Mouse (Mus musculus): ENCODE measurements around the gene Mesd. TPM values are rescaled to one million over a fixed set of nuclear protein-coding genes. Genes with fewer than 3 reads are reported as not detected.

Mesd gene
- polyA plus RNA-seq, 1 experiment from 2014 or later, result 156 TPM

DNA sequence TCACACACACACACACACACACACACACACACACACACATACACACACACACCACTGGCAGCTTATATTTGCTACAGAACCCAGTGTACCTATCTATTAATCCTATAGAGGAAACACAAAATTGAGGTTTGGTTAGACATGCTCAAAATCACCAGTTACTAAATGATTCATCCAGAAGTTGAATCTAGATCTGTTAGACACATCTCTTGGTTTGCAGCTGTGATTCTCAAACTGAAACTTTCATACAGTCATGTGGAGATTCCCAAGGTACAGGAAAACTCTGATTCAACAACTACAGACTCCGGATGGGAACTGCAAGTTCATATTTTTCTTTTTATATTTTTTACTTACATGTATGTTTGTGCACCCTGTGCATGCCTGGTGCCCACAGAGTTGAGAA is 29.1 kb upstream of the Mesd start:
- POLR2A ChIA-PET, result no interaction called here
- CTCF ChIA-PET, result interaction anchor here (1.0 kb wide), 1 partner anchor 18 kb away, joined by 4 read pairs; no protein-coding TSS in a partner anchor
- DNase-seq (ENCODE audit: low read depth, low spot score) (no peak), ATAC-seq (no peak)
- no peak for TF ChIP-seq CTCF (IDR thresholded peaks at IDR 0.05)
- no peaks in the 10 kb centered on the region for H3K27me3 ChIP-seq
- in situ Hi-C loops (cut with MboI; ENCODE audit: low pct_unique_long_range_greater_than_20kb), result no loop called here

DNA sequence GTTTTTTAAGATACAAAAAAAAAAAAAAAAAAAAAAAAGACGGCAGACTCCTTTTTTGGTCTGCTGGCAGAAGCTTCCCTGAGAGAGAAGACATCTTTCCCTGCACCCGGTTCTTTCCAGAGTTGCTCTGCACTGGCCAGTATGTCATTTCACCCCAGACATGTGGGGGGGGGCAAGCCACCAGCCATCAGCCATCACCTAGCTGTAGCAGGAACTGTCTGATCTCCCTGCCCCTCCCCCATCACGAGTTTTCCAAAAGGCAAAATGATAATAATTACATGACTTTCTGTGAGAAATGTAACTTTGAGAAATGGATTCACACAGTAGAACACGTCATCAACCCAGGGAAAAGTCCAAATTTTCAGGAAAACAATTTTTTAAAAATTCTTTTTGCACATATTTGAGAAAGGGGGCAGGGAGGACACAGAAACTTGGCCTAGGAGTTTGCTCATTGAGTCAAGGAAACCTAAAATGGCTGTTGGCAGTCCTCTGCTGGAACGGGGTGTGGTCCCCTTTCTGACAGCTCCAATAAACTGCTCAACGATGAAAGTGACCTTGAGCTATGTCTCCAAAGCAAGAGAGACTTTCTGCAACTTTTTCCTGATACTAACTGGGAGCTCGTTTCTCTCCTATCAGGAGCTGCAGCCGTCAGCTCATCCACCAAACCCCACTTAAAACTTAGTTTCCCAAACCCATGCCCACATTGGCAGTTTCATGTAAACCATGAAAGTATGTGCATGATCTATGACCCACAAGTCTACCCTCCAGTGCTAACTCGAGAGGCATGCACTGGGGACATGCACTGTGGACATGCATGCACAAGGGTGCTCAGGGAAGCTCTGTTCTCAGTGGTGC is 27.7 kb upstream of the Mesd start:
- no peak for DNase-seq (ENCODE audit: low read depth, low spot score)
- in situ Hi-C loops (cut with MboI; ENCODE audit: low pct_unique_long_range_greater_than_20kb), result no loop called here
- H3K27me3 ChIP-seq, result no peaks in the 10 kb centered on the region
- no peak for ATAC-seq
- POLR2A ChIA-PET, result interaction anchor here (0.6 kb wide), 1 partner anchor 20 kb away, joined by 5 read pairs; no protein-coding TSS in a partner anchor
- CTCF ChIA-PET, result interaction anchor here (1.0 to 1.7 kb wide), 2 partner anchors 9 to 12 kb away, joined by 3 read pairs; no protein-coding TSS in a partner anchor
- TF ChIP-seq CTCF (IDR thresholded peaks at IDR 0.05), result no peak

DNA sequence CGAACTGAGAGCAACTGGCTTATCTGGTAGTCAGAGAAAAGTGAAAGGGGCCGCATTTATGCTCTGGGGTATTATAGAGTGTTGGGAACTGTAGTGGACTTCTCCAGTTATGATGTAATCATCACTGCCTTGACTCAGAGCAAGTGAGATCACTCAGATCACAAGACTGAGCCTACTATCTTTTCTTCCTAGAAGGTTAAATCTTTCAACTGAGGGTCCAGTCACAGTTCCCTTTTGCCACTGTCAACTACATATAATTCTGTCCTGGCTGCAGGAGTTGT is 27.1 kb upstream of the Mesd start:
- no peak for TF ChIP-seq CTCF (IDR thresholded peaks at IDR 0.05)
- in situ Hi-C loops (cut with MboI; ENCODE audit: low pct_unique_long_range_greater_than_20kb), result no loop called here
- no peak for ATAC-seq
- DNase-seq (ENCODE audit: low read depth, low spot score), result no peak
- CTCF ChIA-PET, result interaction anchor here (1.7 kb wide), 1 partner anchor 11 kb away, joined by 3 read pairs; no protein-coding TSS in a partner anchor
- POLR2A ChIA-PET, result no interaction called here
- no peaks in the 10 kb centered on the region for H3K27me3 ChIP-seq

DNA sequence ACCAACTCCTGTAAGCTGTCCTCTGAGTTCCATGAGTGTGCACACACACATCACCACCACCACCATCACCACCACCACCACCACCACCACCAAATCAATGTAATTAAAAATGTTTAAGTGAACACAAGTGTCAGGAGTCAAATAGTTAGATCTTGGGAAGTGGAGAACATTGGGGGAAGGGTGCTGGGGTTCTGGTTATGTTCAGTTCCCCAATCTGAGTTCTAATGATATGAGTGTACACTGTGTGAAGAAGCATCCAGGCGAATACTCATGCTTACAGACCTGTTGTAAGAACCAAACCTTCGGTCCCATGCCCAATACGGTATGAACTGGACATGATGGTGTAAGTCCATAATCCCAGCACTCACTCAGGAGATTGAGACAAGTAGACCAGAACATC is 26.3 kb upstream of the Mesd start:
- ChIA-PET POLR2A (interaction anchor here (0.7 kb wide), 1 partner anchor 14 kb away, joined by 3 read pairs; no protein-coding TSS in a partner anchor), CTCF (no interaction called here)
- no peaks in the 10 kb centered on the region for H3K27me3 ChIP-seq
- ATAC-seq (no peak), DNase-seq (ENCODE audit: low read depth, low spot score) (no peak)
- in situ Hi-C loops (cut with MboI; ENCODE audit: low pct_unique_long_range_greater_than_20kb), result no loop called here
- no peak for TF ChIP-seq CTCF (IDR thresholded peaks at IDR 0.05)

DNA sequence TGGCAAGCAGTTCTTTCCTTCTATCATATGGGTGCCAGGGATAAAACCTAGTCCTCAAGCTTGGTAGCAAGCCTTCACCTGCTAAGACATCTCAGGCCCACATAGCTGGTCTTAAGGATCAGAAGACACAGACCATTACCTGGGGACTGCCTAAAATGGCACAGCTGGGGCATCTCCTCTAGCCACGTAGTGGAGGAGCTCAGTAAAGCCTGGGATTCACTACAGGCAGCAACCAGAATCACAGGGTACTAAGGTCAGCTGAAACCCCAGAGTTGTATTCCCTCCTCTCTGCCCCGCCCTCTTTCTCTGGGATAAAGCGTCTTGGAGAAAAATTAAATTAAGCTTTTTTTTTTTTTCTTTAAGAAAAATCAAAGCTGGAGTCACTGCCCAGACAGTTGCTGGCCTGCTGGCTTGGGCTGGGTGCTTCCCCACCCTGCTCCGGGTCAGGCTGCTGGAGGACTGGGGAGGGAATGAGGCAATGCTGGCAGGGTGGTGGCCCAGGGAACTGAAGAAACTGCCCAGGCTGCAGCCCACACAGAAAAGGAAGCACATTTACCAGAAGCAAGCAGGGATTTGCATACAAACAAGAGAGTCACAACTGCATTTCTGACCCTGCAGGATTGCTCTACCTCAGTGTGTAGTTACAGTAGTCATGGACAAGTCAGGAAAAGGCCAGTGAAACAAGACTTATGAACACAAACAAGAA is 24.7 kb upstream of the Mesd start:
- TF ChIP-seq CTCF (IDR thresholded peaks at IDR 0.05), result no peak
- in situ Hi-C loops (cut with MboI; ENCODE audit: low pct_unique_long_range_greater_than_20kb), result no loop called here
- ATAC-seq (no peak), DNase-seq (ENCODE audit: low read depth, low spot score) (no peak)
- ChIA-PET CTCF (no interaction called here), POLR2A (interaction anchor here (0.7 kb wide), 1 partner anchor 131 kb away, joined by 3 read pairs; no protein-coding TSS in a partner anchor)
- no peaks in the 10 kb centered on the region for H3K27me3 ChIP-seq

DNA sequence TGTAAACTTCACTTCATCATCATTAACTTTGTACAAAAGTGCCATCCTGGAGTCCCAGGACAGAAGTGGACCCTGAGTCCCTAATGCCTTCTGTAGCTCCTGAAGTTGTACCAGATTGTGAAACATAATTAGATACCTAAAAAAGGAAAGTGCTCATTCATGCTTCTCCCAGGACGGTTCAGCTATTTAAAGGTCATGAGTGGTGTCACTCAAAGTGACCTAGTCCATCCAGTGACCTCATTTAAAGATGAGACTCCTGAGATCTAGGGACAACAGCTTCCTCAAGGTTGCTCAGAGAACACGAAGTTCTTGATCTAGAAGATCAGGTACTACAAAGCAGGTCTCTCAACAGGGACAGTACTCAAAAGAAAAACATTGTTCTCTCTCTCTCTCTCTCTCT is 20.7 kb upstream of the Mesd start:
- in situ Hi-C loops (cut with MboI; ENCODE audit: low pct_unique_long_range_greater_than_20kb), result no loop called here
- no peak for TF ChIP-seq CTCF (IDR thresholded peaks at IDR 0.05)
- ATAC-seq (no peak), DNase-seq (ENCODE audit: low read depth, low spot score) (no peak)
- CTCF ChIA-PET, result interaction anchor here (1.1 to 1.9 kb wide), 2 partner anchors 11 to 25 kb away, joined by 3 to 6 read pairs; no protein-coding TSS in a partner anchor
- H3K27me3 ChIP-seq, result no peaks in the 10 kb centered on the region
- POLR2A ChIA-PET, result interaction anchor here (0.7 kb wide), 1 partner anchor 16 kb away, joined by 3 read pairs; no protein-coding TSS in a partner anchor

DNA sequence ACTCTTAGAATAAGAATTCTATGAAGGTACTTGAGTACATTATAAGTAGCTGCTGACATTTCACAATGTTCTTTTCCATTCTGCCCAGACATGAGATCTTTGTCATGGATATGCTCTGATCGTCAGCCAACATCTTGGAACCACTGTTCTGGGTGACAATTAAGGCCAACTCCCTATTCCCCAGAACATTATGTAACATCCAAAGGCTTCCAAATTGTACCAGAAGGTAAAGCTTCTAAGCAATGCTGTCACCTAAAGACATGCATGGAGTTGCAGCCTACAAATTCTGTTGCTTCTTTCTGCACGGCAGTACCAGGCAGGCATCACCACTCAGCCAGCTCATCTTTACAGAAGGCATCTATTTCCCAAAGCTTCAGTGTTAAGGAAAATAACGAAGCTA is 16.1 kb upstream of the Mesd start:
- in situ Hi-C loops (cut with MboI; ENCODE audit: low pct_unique_long_range_greater_than_20kb), result no loop called here
- CTCF ChIA-PET, result interaction anchor here (1.1 kb wide), 2 partner anchors 10 to 12 kb away, joined by 3 read pairs; no protein-coding TSS in a partner anchor
- no peaks in the 10 kb centered on the region for H3K27me3 ChIP-seq
- DNase-seq (ENCODE audit: low read depth, low spot score) (no peak), ATAC-seq (no peak)
- no peak for TF ChIP-seq CTCF (IDR thresholded peaks at IDR 0.05)
- POLR2A ChIA-PET, result no interaction called here

DNA sequence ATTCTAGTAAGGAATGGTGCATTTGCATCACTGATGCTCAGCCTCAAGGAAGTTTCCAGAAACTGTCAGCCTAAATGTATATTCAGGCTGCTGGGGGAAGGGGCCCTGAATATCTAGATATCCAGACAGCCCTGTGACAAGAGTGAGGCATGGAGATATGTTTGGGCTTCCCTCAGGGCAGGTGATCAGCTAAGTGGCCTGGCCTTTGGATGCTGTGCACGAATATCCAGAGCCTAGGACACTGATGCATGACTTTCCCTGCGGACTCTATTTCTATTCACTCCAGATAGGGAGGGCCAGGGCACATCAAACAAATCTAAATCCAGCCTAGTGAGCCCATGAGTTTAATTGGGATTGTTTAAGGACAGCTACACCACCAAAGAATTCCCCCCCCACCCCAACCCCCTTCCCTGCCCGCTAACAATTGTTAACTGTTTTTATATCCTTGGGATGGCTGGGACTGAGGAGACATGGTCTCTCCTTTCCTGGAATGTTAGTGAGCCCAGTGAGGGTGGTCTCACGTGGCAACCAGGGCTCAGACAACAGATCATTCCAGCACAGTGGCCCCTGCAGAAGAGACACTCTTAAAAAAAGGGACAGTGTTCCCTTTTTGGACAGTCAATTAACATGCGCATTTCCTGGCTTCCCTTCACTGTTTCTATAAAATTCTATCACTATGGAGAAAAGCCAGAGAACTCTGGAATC is 14.3 kb upstream of the Mesd start:
- no peak for DNase-seq (ENCODE audit: low read depth, low spot score)
- H3K27me3 ChIP-seq, result no peaks in the 10 kb centered on the region
- no peak for TF ChIP-seq CTCF (IDR thresholded peaks at IDR 0.05)
- POLR2A ChIA-PET, result no interaction called here
- CTCF ChIA-PET, result no interaction called here
- ATAC-seq, result no peak
- in situ Hi-C loops (cut with MboI; ENCODE audit: low pct_unique_long_range_greater_than_20kb), result no loop called here

DNA sequence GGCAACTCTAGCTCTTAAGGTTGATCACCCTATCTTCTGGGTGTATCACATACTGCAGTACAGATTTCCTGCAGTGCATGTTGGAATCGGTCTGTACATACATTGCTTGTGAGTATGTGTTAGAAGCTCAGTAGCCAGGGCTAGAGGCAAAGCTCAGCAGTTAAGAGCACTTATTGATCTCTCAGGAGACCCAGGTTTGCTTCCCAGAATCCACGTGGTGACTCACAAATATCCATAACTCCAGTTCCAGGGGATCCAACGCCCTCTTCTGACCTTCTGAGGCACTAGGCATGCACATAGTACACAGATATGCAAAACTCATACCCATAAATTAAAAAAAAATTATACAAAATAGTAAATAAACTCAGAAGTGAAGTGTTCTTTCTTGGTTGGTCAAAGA is 7.2 kb upstream of the Mesd start:
- ChIA-PET CTCF (no interaction called here), POLR2A (no interaction called here)
- TF ChIP-seq CTCF (IDR thresholded peaks at IDR 0.05), result no peak
- ATAC-seq (no peak), DNase-seq (ENCODE audit: low read depth, low spot score) (no peak)
- in situ Hi-C loops (cut with MboI; ENCODE audit: low pct_unique_long_range_greater_than_20kb), result no loop called here
- H3K27me3 ChIP-seq, result no peaks in the 10 kb centered on the region

DNA sequence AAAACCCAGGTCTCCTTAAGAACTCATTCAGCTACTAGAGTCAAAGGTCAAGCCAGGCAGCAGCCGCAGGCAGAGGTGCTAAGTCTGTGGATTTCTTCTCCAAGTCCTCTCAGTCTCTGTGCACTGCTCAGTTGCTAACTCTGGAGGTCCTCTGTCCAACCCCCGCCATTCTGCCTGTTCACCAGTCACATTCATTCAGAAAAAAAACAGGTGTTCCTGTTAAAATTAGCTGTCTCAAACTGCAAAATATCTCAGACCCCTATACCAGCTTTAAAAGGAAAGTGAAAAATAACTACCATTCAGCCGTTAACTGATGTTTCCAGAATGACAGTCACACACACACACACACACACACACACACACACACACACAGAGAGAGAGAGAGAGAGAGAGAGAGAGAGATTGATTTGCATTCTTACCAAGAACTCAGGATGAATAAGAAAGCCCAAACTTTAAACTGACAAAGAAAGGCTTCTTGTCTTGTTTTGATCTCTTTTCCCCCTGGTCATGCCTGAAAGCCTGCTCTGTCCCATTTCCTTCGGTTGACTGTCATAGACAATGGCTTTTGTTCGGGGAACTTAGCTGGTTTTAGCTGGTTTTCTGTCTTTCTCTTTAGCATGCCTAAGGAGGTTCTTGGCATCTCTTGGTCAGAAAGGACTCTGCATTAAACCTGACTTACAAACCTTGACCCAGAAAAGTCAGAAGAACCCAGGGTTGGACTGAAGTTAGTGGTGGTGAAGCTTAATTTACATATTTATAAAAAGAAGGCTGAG is 5.4 kb upstream of the Mesd start:
- no peak for TF ChIP-seq CTCF (IDR thresholded peaks at IDR 0.05)
- in situ Hi-C loops (cut with MboI; ENCODE audit: low pct_unique_long_range_greater_than_20kb), result no loop called here
- no peak for DNase-seq (ENCODE audit: low read depth, low spot score)
- no peaks in the 10 kb centered on the region for H3K27me3 ChIP-seq
- no peak for ATAC-seq
- ChIA-PET CTCF (interaction anchor here (1.3 kb wide), 1 partner anchor 11 kb away, joined by 3 read pairs; no protein-coding TSS in a partner anchor), POLR2A (interaction anchor here (0.6 to 1.0 kb wide), 2 partner anchors 29 to 439 kb away, joined by 4 read pairs; no protein-coding TSS in a partner anchor)

All from Patski (cell line).